Mouse (Mus musculus) c-Kit-positive CD71-positive TER-119-negative erythroid progenitor cells, embryonic 14.5 days (primary cell): ENCODE data around the gene Ypel5.

Experiments
- DNase-seq: peaks from one replicate; pipeline ENCODE4 v3.0.0-alpha.2; 2013; ENCODE audit warnings: low read depth

Gene Ypel5

DNA sequence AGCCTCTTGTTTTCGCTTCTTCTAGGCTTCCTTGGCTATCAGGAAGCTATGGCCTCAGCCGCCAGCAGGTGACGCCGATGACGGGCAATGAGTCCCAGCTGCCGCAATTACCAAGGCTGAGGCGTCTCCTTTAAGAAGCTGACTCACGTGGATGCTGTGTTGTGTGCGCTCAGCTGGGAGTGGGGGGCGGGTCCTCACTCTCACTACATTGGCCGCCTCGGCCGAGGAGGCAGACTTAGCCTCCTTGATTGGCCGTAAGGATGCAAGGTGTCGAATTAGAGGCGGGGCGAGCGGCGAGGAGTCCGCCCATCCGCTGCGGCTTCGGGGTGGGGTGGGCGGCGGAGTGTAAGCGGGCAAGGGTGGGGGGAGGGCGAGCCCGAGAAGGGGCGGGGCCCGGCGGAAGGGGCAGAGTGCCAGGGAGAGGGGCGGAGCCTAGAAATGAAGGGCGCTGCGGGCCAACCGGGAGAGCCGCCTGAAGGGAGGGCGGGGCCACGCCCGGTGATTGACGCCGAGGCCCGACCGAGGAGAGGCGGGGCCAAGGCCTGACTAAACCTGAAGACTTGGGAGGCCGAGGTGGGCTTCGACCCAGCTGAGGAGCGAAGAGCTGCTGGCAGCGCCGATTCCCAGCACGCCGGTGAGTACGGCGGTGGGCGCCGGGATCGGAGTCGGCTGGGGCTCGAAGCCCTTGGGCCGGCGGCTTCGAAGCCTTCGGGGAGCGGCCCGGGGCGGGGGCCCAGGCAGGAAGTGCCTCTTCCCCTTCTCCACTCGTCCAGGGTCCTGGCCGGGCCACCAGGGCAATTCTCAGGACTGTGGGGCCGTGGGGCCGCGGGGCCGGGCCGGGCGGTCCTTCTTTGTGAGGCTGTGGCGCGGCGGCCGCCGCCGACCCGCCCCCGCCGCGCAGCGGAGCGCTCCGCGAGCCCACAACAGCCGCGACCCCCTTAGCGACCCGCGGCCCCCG is at the start of gene Ypel5:
TSS of gene Ypel5 (plus strand) at position 296 of the 958 bp plus-strand sequence.
- DNase-seq: peak; percentile 94

DNA sequence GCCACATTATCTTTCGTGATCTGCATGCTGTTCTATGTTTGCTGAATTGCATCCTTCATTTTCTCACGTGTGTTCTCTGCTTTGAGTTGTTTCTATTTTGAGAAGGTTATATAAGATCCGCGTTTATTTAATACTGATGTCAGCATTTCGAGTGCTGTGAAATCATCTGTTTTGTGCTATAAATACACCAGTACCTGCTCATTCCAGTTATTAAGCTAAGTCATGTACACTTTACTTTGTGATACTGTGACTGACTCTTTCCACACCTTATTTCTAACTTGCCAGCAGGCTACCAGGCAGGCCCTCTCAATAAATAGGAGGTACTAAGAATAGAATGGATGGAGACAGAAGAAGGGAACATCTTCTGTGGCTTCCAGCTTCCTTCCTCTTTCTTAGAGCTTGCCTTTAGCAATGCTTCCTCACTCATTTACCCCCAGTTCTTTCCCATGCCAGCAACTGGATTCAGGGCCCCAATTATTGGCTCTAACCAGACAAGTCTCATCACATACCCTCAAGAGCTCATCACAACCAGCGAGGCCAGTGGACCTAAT is 48.3 kb upstream of the Ypel5 start:
- no peak for DNase-seq

DNA sequence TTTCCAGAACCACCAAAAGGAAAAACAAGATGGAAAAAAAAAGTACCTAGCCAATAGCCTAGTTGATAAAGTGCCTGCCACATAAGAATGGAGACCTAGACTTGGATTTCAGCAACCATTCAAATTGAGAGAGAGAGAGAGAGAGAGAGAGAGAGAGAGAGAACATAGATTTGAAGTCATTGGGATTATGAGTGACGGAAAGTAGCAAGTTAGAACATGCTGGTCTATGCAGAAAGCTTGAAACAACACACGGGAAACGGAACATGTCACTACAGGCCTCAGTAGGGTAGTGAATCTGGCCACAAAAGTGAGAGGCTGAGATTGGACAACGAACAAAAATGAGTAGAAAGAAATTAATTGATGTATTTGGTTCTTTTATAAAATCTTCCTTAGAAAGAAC is 43.0 kb upstream of the Ypel5 start:
- no peak for DNase-seq

DNA sequence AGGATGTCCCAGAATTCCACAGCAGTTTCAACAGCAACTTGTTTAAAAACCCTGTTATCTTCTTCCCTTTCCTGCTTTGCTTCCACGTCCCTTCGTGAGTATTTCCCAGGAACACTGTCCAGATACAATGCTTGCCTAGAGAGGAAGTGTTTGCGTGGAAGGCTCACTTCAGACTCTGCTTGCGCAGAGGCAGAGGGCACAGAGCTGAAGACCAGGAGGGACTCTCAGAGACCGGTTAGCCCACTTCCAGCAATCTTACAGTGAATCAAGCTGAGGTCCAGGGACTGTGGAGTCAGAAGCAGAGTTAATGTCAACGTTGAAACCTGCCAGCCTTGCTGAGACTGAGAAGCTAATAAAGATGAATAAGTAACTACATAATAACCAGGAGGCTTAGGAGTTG is 41.6 kb upstream of the Ypel5 start:
- no peak for DNase-seq

DNA sequence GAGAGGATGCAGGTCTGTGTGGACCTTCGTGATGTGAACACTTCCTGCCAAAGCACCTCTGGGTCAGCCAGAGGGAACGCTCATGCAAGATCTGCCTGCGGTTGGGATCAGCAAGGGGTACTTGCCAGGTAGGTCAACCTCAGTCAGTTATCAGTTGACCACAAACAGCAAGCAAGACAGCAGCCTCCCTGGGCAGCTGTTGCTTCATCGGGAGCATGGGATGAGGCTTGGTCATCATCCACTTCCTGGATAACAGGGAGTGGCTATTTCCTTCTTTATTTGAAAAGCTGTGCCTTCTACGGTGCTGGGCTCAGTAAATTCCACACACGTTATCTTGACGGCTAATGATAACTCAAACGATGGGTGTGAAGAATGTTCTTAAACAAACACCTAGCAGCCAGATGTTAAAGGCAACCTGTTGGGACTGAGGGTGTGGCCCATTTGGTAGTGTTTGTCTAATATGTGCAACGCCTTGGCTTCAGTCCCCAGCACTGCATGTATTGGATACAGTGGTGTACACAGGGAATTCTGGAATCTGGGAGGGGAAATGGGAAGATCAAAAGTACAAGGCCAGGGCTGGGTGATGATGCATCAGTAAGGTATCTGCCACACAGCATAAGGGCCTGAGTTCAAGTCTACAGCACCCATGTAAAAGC is 40.7 kb upstream of the Ypel5 start:
- no peak for DNase-seq

DNA sequence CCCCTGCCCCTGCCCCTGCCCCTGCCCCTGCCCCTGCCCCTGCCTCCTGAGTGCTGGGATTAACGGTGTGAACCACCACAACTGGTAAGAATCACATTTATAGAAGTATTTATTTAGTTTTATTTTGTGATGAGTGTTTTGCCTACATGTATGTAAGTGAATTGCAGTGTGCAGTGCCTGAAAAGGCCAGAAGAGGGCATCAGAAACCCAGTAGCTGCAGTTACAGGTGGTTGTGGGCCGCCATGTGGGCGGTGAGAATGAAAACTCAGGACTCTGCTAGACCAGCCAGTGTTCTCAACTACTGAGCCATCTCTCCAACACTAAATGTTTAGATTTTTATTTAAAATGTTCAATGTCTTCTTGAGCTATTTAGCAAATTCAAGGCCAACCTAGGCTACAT is 39.7 kb upstream of the Ypel5 start:
- DNase-seq: no peak

DNA sequence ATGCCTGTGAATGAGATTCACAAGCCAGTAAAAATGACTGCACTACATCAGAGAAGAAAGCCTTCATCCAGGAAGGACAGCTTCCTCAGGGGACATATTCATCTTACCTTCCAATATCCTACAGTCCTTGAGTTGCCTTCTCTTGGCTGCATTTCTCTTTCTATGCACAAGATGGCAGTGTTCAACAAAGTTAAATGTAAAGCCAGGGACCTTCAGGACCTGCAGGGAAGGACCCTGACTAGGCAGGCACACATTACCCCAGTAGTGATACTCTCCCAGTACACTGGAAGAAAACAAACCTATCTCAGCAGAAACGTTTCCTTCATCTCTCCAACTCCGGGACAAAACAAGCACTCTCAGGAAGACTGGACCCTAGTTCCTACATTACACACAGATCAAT is 38.4 kb upstream of the Ypel5 start:
- peak; percentile 23 for DNase-seq

DNA sequence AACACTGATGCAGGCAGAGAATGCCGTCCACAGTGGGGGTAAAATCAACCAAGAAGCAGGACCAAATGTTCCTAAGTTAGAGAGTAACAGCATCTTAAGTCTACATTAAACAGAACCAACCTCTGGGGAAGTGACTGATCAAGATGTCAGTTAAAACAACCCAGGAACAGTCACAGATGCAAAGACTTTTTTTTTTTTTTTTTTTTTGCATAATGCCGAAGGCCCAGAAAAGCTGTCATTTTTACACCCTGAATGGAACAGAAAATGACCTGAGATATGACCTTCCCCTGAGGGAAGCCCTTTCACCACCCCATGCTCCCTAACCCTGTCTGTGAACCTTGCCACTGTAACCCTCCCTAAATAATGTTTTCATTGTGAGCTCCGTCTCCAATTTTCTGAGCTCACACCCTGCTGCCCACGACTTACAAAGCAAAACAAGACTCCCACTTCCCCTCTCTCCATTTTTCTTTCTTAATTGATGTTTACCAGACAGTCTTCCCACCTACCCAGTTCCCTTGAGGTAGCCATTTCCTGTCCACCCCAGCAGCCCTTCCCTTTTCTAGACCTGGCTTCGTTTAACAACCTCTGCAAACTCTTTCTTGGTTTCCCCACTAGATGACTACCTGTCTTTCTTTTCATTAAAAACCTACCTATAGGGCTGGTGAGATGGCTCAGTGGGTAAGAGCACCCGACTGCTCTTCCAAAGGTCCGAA is 26.2 kb upstream of the Ypel5 start:
- DNase-seq: no peak

DNA sequence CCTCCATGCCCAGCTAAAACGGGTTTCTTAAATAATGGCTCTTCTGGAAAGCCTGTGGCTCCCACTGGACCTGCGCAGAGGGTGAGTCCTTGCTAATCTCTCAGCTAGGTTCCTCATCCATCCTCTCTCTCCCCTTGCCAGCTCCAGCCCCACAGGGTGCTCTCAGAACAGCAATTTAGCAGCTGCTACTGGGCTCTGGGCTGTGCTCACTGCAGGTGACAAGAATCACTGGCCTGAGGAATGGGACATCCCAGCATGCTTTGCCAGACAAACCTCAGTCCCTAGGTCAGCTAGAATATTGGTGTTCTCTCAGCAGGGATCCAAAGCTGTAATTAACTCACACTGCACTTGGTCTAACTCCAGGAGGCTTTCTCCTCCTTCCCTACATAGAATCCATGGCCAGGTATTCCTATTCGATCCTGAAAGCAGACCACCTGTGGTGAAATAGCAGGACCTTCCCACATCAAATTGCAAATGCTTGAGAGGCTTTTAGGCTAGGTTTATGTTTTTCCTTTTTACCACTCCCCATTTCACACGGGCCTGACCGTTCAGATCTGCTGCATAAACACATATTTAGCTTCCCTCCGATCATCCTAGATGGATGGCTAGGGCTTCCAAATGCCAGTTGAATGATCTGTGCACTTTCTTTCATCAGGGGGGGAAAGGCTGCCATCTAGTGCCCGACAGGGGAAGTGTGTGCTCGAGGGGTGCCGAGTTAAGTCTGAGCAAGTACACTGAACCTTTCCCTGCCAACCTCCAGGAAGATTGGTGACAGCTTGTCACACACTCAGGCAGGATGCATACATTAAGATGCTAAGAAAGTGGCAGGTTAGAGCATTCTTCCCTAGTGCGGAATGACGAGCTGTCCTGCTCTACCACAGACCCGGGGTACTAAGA is 22.6 kb upstream of the Ypel5 start:
- no peak for DNase-seq

DNA sequence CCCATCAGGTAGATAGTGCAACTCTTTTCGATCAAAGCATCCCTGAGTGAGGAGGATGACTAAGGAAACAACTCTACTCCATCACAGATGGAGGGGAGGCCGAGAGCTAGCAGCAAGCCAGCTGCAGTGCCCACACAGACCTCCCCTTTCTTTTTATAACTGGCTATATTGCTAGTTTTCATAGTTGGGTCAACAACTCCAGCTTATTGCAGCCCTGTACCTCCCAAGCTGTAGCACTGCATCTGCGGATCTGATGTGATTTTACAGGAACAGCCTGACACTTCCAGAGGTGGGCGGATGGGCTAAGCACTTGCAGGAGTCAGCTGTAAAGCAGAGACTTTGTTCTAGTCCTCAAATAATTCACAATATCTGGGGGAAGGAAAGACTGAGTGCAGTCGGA is 18.7 kb upstream of the Ypel5 start:
- DNase-seq: no peak

DNA sequence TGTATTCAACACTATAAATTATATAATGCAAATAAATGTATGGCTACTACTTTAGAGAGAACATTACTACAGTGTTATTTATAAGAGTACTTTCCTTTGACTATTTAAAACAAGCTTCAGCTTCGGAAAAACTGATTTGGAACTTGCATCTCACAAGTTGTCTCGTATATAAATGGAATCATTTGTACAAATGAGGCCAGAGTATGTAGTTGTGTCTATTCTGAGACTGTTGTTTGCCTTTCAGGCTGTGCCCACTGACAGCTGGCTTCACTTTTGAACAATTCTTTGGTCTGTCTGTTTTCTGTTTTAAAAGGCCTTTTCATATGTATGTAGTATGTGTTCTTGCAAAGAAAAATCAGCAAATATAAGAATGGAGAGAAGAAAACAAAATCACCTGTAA is 16.5 kb upstream of the Ypel5 start:
- no peak for DNase-seq

DNA sequence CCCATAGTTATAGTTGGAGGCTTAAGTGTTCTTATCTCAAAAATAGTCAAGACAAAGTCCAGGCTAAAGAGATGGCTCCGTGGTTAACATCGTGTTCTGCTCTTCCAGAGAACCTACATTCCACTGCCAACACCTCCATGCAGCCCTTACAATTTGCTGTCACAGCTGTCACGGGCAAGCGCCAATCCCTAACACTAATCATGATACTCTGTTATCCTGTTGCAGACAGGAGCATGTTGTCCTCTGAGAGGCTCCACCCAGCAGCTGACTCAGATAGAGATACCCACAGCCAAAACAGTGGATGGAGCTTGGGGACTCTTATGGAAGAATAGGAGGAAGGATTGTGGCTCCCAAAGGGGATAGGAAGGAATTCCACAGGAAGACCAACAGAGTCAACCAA is 15.8 kb upstream of the Ypel5 start:
- DNase-seq: no peak

DNA sequence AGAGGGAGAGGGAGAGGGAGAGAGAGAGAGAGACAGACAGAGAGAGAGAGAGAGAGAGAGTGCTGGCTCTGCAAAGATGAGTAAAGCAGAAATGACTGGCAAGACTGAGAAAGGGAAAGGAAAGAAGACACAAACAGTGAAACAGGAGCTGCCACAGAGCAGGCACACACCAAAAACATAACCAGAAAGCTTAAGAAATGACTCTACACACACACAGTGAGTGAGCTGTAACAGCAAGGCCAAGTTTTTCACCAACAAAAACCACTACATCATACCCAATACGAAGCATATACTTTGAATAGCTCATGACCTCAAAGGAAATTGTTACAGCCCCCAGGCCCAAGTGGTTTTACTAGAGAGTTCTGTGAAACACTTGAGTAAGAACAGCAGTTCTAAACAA is 14.3 kb upstream of the Ypel5 start:
- no peak for DNase-seq

DNA sequence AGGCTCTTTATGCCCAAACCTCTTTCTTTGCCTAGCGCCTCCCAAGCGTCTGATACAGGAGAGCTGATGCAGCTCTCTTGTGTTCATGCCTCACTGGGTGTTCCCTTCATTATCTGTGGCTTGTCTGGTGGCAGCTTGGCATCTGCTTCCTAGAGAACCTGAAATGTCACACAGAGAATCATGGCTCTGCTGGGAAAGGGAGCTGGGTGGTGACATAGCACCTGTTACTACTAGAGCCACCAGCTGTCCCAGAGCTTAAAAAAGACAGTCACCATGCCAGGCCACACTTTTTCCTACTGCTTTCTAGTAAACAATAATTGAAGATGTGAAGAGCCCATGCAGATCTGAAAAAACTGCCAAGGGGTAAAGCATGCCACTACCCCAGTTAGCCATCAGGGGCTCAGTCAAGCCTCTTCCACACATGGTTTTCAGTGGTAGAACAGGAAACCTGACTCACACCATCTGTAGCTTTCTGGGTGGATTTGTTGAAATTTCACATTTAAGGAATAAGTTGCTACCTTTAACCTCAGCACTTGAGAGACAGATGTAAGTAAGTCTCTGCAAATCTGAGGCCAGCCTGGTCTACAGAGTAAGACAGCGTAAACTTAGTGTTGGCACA is 9.2 kb upstream of the Ypel5 start:
- no peak for DNase-seq

DNA sequence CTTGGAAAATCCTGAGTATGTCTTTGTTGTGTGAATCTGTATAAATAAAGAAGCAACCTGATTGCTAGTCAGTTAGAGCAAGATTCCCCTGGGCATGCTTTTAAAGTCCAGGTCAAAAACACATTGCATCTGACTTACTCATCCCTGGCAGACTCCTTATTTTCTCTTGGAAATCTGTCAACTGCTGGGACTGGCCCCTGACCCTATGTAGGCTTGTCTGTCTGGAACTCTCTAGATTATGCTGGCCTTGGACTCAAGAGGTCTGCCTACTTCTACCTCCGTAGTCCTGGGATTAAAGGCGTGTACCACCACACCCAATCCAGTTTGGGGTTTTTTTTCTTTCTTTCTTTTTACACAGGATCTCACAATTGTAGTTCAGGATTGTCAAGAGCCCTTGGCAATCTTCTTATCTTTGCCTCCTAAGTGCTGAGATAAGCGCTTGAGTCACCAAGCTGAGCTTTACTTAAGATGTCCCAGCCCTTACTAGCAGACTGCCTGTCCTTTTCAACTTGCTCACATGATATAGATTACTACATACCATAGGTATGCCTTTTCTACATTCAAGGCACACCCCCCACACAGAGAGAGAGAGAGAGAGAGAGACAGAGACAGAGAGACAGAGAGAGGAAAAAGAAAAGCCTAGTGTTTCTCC is 8.1 kb upstream of the Ypel5 start:
- no peak for DNase-seq

DNA sequence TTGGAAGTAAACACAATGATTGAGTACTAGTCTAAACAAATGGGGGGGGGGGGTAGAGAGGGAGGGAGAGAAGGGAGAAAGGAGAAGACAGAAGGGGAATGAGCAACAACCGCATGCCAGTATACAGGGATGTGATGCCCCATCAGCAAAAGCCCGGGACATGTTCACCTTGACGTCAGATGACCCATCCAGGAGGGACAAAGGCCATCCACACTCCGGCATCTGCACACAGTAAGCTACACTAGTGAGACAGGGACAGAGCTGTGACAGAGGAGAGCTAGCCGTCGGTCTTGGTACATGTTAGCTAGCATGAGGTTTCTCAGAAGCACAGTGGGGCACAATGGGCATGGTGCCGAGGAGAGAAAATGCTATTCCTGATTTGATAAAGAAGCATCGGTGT is 7.6 kb upstream of the Ypel5 start:
- no peak for DNase-seq

DNA sequence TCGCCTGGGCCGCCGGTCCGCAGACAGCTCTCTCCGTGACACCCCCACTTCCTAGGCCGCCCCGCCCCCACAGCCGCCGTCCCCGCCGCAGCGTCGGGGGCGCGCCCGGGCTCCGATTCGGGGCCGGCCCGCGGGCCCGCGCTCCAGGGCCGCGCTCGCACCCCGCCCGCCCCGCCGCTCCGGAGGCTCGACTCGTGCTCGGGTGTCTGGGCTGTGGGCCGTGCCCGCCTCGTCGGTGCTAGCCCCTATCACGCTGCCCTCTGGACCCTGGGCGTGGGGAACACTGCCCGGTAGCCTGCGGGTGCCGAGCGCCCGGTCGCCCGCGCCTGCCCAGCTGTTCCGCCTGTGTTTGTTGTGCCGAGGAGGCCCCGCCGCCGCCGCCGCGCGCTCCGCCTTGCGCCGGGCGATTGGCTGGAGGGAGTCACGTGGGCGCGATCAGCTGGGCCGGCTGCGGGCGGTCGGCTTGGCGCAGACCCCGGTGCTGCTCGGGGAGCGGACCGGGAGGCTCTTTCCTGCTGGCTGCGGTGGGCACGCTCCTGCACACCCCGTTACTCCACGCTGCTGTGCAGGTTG is 973 bp downstream of the Ypel5 start:
- peak; percentile 71 for DNase-seq

DNA sequence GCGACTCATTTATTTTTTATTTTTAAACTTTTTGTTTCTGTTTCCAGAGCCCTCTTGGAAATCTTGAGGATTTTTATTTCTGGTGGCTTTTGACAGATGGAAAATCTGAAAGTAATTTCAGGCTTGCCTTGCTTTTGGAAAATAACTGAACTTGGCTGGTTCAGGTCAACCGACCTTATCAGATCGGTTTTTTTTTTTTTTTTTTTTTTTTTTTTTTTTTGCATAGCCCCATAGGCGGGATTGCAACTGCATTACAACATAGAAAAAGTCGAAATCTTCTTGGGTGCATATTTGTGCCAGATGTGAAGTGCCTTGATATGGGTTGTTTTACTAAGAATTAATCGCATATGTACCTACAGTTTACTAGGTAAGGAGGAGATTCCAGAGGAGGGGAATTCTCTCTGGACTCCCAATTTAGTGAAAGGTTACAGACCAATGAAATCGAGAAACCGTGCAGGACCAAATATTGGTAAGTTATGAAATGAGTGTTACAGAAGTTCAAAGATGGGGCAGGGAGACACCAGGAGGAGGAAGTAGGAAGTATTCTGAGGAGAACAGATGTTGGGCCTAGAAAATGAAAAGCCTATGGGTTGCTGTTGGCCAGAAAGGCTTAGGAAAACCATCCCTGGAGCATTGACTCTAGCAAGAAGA is 1.7 kb downstream of the Ypel5 start:
- peak; percentile 31 for DNase-seq

DNA sequence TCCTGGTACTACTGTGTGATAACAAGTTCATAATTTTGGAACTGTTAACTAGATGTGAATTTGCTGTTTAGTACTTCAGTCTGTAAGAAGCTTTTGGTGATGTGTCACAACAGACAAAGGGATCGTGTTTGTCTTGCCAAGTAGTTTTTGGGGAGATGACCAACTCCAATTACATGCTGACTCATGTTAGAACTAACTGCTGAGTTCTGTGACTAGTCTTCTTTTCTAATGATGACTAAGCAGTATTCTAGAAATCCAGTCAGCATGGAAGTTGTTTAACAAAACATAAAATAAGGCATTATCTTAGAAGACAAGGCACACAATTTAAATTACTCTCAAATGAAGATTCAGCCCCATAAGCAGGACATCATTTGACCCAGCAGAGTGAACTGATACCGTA is 2.7 kb downstream of the Ypel5 start:
- no peak for DNase-seq

DNA sequence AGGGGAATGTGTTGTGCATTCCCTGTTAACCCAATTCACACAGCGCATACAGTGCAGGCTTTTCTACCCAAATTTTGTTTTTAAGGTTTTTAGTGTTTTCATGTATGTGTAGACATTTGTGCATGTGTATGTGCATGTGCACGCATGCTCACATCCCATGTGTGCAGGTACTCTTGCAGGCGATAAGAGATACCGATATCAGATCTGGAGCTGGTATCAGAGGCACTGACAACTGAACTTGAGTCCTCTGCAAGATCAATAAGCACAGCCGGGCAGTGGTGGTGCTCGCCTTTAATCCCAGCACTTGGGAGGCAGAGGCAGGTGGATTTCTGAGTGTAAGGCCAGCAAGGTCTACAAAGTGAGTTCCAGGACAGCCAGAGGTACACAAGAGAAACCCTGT is 8.1 kb downstream of the Ypel5 start:
- no peak for DNase-seq
